Mouse (Mus musculus): ENCODE data around the gene Rnaset2a.
"Not testable (repeated sequence)": the region's sequence is repeated elsewhere in the genome, so short reads cannot be mapped to it uniquely, and the experiment has no call there.

Gene Rnaset2a

DNA sequence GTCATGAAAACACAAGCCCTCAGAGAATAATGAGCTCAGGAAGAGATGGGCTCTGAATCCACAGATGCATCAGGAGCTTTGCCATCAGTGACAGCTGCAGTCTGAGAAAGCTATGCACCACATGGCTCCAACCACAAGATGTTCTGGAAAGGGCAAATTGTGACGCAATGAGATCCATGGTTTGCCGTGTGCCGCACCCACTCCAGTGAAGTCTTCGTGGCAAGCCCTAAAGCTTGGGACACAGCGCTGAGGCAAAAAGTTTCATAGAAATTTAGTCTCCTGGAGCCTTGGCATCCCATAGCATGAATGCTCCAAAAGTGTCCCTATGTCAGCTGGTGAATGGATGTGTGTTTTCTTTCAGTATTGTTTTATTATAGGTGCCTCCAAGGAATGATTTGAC lies 9.8 kb downstream of the Rnaset2a start:
- DNase-seq (ENCODE audit: low spot score in 2 of 2) = not testable (repeated sequence)

DNA sequence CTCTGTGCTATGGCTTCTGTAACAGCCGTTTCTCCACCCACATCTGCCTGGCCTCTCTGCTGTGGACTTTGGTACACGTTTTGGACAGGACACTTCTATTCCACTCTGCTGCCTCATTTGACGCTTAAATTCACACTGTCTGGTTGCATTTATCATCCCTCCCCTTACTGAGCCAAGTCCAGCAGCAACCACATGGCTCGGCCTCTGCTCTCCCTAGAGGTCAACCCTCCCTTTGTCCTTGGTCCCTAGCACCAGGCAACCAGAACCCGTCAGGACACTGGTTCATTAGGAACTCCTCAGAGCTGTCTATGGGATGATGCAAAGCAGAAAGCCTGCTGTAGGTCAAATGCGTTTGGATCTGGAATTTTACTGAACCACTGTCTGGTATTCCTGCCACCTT lies 17.0 kb downstream of the Rnaset2a start:
- not testable (repeated sequence) for DNase-seq (ENCODE audit: low spot score in 2 of 2)

DNA sequence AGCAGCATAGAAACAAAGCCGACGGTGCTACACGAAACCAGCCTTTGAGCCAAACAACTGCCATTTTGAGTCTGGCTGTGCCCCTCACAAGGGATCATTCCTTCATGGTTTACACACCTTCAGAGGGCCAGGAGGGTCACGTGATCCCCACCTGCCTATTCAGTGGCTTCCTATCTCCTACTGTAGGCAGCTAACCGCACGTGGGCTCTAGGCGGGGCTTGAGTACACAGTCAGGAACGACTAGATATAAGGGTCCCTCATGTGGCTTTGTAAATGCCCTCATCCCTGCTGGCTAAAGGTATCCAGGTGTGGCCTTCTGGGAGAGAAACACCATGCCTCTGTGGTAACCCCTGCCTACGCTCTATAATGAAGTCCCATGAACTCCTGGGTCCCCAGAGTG lies 18.3 kb downstream of the Rnaset2a start:
- not testable (repeated sequence) for DNase-seq (ENCODE audit: low spot score in 2 of 2)

DNA sequence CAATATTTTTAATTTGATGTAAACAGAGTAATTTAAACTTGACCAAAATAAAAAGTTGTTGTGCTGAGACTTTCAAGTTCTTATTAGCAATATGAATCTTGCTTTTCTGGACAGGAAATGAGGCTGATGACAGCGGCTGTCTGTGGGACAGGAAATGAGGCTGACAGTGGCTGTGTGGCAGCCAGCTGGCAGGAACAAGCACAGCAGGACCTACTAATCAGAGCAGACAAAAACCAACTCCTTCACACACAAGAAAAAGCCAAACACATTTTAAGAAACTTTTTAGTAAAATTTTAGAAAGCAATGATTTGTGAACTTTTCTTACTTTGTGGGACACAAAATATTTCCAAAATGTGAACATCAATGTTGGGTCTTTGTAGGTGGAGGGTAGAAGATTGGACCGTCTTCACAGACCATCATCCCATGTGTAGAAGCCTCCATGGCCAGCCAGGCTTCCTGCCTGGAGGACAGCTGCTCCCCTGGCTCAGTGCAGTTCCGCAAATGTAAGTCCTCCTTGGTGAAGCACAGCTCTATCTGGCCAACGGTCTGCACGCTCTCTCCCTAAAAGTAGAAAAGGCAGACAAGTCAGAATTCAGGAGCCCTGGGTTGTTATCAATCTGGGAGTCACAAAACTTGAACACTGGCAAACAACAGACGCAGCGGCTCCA lies 19.4 kb downstream of the Rnaset2a start:
- not testable (repeated sequence) for DNase-seq (ENCODE audit: low spot score in 2 of 2)

DNA sequence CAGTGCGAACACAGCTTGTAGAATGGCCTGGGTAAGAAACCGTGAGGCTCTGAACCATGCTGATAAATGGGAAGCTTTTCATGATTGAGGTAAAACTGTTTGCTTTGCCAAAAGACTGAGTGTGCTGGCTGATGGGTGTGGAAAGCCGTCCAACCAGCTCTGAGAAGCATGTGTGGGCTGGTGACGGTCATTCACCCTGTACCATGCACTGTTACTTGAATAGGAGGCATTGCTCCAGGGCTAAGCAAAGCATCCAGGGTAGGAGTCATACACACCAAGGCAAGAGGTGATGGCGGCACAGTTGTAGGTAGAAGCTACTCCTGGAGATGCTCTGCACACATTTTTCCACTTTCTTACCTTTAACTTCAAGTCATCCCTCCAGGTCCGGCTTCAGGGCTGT lies 23.3 kb downstream of the Rnaset2a start:
- DNase-seq (ENCODE audit: low spot score in 2 of 2) = not testable (repeated sequence)

DNA sequence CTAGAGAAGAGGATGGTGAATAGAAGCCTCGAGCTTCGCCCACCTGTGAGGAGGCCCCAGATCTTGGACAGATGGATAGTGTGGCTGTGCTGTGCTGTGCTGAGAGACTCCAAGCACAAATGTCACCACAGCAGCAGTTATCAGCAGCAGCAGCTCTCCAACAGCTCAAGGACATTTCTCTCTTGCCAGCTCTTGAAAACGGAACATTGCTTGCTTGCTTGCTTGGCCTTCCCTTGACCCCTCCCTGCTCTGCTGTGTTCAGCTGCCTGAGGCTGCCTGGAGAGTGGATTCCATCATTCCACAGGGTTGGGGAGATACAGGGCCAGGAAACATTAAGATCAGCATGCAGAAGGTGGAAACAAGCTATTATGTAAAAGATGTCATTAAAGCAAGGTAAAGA lies 24.9 kb downstream of the Rnaset2a start:
- DNase-seq (ENCODE audit: low spot score in 2 of 2) = not testable (repeated sequence)

DNA sequence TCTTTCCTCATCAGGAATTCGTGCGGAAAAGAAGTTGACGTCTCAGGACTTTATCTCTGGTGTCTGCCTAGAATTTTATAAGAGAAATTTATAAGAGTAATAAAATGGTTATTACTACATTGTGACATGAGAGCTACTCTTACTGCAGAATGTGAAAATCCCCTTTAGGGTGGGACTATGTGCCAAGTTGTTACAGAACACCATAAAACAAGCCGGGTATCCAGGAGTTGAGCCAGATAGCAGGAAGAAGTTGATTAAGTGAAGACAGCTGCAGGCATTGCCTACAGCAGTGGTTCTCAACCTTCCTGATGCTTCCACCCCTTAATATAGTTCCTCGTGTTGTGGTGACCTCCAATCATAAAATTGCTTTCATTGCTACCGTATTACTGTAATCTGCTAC lies 31.0 kb downstream of the Rnaset2a start:
- not testable (repeated sequence) for DNase-seq (ENCODE audit: low spot score in 2 of 2)

DNA sequence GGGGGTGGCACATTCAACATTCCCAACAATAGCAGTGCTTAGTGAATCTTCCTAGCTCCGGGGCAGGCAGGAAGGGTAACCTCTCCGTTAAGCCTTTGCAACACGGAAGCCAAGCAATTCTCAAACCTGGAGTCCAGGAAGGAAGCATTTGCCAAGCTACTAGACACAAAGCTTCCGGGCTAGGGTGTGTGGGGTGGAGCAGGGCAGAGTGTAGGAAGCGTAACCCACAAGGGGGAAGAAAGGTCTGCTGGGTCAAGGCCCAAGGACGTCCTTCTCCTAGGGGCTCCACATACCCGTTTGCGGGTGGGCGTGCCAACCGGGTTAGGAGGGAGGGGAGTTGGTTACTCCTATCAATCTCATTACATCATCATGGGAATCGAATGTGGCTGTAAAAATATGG lies 31.5 kb downstream of the Rnaset2a start:
- DNase-seq (ENCODE audit: low spot score in 2 of 2) = not testable (repeated sequence)

DNA sequence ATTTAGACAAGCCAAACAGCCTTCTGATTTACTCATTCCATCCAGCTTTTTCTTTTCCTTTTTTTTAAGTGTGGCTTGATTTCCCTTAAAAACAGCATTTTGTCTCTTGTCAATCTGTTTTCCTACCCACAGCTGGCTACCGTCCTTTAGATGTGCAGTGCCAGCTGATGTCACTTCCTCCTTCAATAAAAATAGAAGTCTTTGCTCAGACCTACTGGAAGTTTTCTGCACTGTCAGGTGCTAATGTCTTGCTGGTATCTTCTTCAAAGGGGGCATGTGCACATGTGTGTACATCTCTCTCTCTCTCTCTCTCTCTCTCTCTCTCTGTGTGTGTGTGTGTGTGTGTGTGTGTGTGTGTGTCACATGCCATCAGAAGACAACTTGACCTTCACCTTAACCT lies 35.7 kb downstream of the Rnaset2a start:
- DNase-seq (ENCODE audit: low spot score in 2 of 2) = not testable (repeated sequence)

DNA sequence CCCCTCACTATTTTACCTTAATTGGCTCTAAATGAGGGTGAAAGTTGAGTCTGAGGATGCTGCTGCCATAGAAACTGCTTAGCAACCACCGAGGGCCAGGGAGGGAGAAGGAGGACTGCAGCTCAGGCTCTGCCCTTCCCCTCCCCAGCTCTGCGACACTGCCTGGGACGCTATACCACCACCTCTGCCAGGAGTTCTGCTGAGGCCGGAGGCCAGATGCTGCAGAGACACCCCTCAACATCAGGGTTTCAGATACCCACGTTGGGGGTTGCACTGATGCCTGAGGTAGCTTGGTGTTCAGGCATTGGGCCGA lies 46.6 kb downstream of the Rnaset2a start:
- not testable (repeated sequence) for DNase-seq (ENCODE audit: low spot score in 2 of 2)

DNA sequence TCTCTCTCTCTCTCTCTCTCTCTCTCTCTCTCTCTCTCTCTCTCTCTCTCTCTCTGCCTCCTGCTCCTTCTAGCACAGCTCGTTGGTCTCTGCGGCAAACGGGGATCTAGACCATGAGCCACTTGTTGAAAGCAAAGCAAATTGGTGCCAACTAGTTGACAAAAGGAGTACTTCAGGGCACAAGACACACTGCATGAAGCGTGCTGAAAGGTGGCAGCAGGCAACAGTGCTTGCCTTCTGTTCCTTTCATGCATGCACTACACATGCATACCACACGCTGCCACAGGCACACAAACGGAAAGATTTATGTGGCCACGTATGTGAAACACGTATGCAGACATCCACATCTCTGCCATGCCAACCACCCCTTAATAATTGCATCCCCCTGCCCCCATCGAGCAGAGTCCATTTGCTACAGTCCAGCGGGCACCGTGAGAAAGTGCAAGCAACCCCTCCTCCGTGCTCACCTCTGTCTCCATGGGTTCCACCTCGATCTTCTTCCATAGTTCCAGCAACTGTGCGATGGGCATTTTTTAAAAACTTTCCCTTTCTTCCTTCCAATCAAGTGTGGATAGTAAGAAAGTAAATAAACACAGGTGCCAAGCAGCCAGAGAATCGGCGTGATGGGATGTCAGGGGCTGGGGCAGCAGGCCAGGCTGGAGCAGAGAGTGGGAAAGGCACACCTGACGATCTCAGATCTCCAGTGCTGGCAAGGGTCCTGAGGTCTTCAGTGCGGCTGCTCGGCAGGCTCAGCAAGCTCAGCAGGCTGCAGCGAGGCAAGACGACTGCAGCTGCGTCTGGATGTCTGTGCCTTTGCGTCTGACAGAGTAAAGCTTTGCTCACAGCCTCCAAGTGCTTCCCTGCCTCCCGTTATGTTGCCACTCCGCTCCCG lies 47.2 kb downstream of the Rnaset2a start:
- not testable (repeated sequence) for DNase-seq (ENCODE audit: low spot score in 2 of 2)

DNA sequence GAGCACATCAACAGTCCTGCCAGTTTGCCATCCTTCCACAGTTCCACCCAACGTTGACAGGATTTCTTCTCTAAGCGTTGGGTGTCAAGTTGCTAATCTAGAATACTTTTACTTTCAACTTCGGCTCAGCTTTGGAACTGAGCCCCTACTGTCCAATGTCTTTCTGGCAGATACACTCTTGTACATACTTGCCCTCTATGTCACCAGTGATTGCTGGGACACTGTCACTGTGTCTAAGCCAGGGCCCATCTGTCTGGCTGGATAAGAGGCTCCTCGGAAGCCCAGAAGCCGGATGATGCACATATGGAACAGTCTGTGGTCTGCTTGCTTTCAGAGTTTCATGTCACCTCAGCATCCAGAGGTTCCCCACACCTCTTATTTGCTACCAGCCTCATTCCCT lies 51.7 kb downstream of the Rnaset2a start:
- DNase-seq (ENCODE audit: low spot score in 2 of 2) = not testable (repeated sequence)

DNA sequence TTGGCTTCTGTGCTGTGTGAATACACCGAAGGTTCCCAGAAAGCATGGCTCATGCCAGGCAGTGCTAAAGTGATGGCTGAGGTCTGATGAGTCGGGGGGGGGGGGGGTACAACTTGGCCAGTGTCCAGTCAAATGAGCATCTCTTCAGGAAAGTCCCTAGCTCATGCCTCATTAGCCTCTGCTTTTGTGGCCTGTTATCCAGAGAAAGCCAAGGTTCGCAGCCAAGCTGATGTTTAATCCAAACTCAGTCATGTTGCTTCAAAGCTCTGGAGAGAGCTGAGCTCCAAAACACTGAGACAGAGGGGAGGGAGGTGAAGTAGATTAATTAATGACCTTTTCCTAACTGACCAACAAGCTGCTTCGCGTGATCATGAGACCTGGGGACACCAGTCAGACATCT lies 52.2 kb downstream of the Rnaset2a start:
- not testable (repeated sequence) for DNase-seq (ENCODE audit: low spot score in 2 of 2)

DNA sequence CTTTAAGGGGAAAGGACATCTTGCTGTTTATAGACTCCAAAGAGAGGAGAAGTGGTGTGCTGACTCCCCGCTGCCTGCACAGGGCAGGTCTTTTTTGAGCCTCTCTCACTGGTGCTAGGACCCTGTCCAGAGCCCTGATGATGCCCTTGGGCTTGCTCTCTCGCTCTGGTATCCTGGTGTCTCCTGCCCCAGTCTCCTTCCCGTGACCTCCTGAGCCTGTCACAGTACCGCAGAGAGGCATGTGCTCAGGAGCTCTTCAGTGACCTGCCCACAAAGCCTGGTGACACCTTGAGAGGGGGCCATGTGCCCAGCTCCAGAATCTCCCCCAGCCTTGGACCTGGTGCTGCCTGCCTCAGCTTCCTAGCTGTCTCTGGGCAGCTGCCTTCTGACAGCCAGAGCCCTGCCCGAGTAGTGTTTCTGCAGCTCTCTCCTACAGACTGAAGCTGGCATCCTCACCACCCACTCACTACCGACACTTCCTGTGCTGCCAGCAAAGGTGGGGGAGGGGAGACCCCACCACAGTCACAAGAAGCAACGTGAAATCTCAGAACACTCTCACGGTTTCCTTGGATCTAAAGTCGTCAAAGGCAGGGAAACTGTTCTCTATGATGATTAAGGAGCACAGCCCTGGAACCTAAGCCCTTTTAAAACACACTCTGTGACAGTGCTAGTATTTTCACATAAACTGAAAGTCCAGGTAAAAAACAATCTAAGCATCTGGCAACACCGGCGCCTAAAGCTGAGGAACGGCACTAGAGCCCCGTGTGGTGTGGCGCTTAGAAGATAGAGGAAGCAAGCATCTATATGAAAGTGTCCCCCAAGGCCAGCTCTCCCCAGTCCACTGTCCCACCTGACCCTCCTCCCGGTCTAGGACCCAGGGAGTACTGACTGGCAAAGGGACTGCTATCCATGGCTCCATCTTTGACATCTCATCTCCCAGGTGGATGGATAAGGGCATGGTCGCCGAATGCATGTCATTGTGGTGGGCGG lies 55.1 kb downstream of the Rnaset2a start:
- not testable (repeated sequence) for DNase-seq (ENCODE audit: low spot score in 2 of 2)

DNA sequence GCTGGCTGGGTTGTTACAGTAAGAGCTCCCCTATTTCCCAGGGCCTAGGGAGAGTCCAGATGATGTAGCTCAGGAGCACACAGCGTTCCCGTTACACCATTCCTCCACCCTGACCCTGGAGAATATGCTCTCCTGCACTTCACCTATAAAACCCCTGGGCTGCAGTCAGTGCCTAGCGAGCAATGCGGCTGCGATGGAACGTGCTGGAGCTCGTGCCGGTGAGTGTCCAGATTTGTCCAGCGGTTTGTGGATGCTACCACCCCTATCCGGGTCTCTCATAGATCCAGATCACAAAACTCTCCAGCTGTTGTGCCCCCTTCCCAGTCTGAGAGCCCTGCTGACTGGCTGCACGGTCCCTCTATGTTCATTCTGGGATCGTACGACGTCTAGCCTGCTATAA lies 56.6 kb downstream of the Rnaset2a start:
- not testable (repeated sequence) for DNase-seq (ENCODE audit: low spot score in 2 of 2)

DNA sequence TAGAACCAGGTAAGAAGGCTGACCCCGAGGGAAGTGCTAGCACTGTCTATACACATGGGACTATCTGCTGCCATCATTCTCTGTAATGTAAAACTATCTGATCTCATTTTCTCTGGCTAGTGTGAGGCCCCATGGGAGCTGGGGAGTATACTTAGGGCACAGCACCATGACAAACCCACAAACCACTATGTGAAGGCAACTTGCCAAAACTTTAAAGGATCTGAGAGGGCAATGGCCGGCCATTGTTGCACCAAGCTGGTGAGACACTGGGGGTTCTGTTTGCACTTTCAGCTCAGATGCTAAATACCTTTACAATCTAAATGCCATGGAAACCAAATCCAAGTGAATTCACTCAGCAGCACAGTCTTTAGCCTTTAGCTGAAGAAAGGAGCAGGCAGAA lies 78.0 kb downstream of the Rnaset2a start:
- not testable (repeated sequence) for DNase-seq (ENCODE audit: low spot score in 2 of 2)
